ENCODE assay signal across 16 mouse cellular contexts in the genomic region with DNA sequence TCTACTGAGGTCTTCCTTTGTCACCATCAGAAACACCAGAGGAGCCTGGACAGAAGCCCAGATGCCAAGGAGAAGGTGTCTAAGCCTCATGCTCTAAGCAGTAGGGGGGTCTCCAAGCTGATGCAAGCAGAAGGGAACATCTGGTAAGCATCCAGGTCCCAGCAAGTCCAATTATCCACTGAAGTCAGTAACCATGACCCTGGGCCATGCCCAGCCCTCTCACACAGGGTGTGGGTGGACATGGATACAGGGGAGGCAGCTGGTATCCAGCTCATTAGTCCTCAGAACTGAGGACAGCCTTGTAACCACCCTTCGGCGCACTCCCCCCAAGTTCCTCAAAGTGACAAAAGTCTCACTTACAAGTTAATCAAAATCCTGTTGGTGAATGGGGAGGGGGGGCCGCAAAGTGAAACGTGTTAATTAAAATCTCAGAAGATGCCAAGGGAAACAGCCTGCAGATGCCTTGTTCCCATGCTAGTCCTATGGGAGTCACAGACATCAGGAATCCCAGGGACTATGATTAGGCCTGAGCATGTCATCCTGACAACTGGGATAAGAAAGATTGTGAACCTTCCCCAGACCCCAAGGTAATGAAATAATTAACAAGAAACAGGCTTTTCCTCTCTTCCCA. TPM values are rescaled to one million over a fixed set of nuclear protein-coding genes. Genes with fewer than 3 reads are reported as not detected.
DNase-seq lines count a peak whose midpoint lies in the region; ATAC-seq lines count a peak whose summit lies in the region.
"Had no signal": no experiment of that assay in that cellular context is flagged by ENCODE, and none has a peak within 500 bp of the region (broad histone marks: within the 10 kb centered on the region; RNA-seq: fewer than 3 reads in every experiment).

No protein-coding gene starts in this region.

- no peak overlapping the region for H3K9ac ChIP-seq in kidney, embryonic 15.5 days
- H3K9ac ChIP-seq in forebrain, embryonic 15.5 days (replicated peaks), result no peak overlapping the region
- no peak overlapping the region for H3K9ac ChIP-seq in limb, embryonic 13.5 days
- H3K9ac ChIP-seq: limb, embryonic 12.5 days had no signal

- no peaks in the 10 kb centered on the region for H3K9me3 ChIP-seq in kidney, embryonic 15.5 days (replicated peaks)
- no peaks in the 10 kb centered on the region for H3K9me3 ChIP-seq in forebrain, embryonic 15.5 days
- H3K9me3 ChIP-seq in limb, embryonic 13.5 days, result no peaks in the 10 kb centered on the region
- H3K9me3 ChIP-seq: limb, embryonic 12.5 days had no signal

- intact Hi-C loops in gastrocnemius, postnatal 14 days (cut with DNase I; ENCODE audit: low total_unique reads), result no loop called here
- intact Hi-C loops in heart, postnatal 25 days (cut with DNase I), result no loop called here

- H3K4me3 ChIP-seq in kidney, embryonic 15.5 days (replicated peaks), result no peak overlapping the region
- H3K4me3 ChIP-seq in forebrain, embryonic 15.5 days, result no peak overlapping the region
- no peak overlapping the region for H3K4me3 ChIP-seq in limb, embryonic 13.5 days
- H3K4me3 ChIP-seq: limb, embryonic 12.5 days had no signal

- 44% methylated on average over 4 of the region's 4 CpGs for WGBS in kidney, embryonic 15.5 days
- 38% methylated on average over 4 of the region's 4 CpGs for WGBS in forebrain, embryonic 15.5 days
- WGBS in limb, embryonic 13.5 days, result 43% methylated on average over 4 of the region's 4 CpGs

- DNase-seq in kidney, postnatal 36 days, result no peak
- peak; percentile 52 for DNase-seq in Muller cell, postnatal 12 days (ENCODE audit: inconsistent ontology term)
- no peak for DNase-seq in gastrocnemius, postnatal 14 days
- no peak for DNase-seq in heart, postnatal 25 days (ENCODE audit: low spot score)
- no peak for DNase-seq in frontal cortex, postnatal 25 days (ENCODE audit: low spot score in 2 of 2)
- DNase-seq: adrenal gland, postnatal 36 days; gastrocnemius, postnatal 10 days; kidney, postnatal 25 days; lung, postnatal 4 days; right cerebral cortex, postnatal 4 days had no signal

- H3K4me2 ChIP-seq in kidney, embryonic 15.5 days, result no peak overlapping the region
- H3K4me2 ChIP-seq in forebrain, embryonic 15.5 days (replicated peaks), result no peak overlapping the region
- H3K4me2 ChIP-seq in limb, embryonic 13.5 days (replicated peaks), result no peak overlapping the region
- H3K4me2 ChIP-seq: heart, embryonic 11.5 days; limb, embryonic 12.5 days had no signal

- ATAC-seq in kidney, embryonic 15.5 days (replicated peaks; ENCODE audit: low FRiP score), result peak; percentile 90
- ATAC-seq in forebrain, embryonic 15.5 days (replicated peaks), result peak; percentile 79
- ATAC-seq in limb, embryonic 13.5 days (ENCODE audit: low FRiP score, low read depth), result 0 out of 2 replicates have a peak, but pooled peaks have one; percentile 18

- peaks cover 20% of the 10 kb centered on the region; the same call in 1 of the 2 replicates for H3K4me1 ChIP-seq in kidney, embryonic 15.5 days
- peaks cover 22% of the 10 kb centered on the region for H3K4me1 ChIP-seq in forebrain, embryonic 15.5 days
- H3K4me1 ChIP-seq in limb, embryonic 13.5 days, result no peaks in the 10 kb centered on the region

- H3K27ac ChIP-seq in kidney, embryonic 15.5 days, result 0 out of 2 replicates have a peak overlapping the region, but pooled peaks have one; percentile 20
- peak overlapping the region; percentile 41 for H3K27ac ChIP-seq in forebrain, embryonic 15.5 days (replicated peaks)
- H3K27ac ChIP-seq in limb, embryonic 13.5 days, result no peak overlapping the region
- H3K27ac ChIP-seq: limb, embryonic 12.5 days had no signal

- no peaks in the 10 kb centered on the region for H3K36me3 ChIP-seq in kidney, embryonic 15.5 days
- no peaks in the 10 kb centered on the region for H3K36me3 ChIP-seq in forebrain, embryonic 15.5 days
- no peaks in the 10 kb centered on the region for H3K36me3 ChIP-seq in limb, embryonic 13.5 days
- H3K36me3 ChIP-seq: limb, embryonic 12.5 days had no signal

- H3K27me3 ChIP-seq in kidney, embryonic 15.5 days, result no peaks in the 10 kb centered on the region
- no peaks in the 10 kb centered on the region for H3K27me3 ChIP-seq in forebrain, embryonic 15.5 days
- H3K27me3 ChIP-seq in limb, embryonic 13.5 days, result no peaks in the 10 kb centered on the region
- H3K27me3 ChIP-seq: limb, embryonic 12.5 days had no signal

RNA-seq across cellular contexts. Expression of gene Smim20, which starts 17.3 kb away (rescaled TPM):
- polyA plus RNA-seq in kidney, embryonic 15.5 days (2015; fragmentation: Nextera tagmentation; extraction: Ambion mirVana), result 82.0 and 82.7 TPM in 2 replicates
- polyA plus RNA-seq in forebrain, embryonic 15.5 days (2015; fragmentation: Nextera tagmentation; extraction: Ambion mirVana), result 59.9 and 65.8 TPM in 2 replicates
- polyA plus RNA-seq in limb, embryonic 13.5 days (2015; fragmentation: Nextera tagmentation; extraction: Ambion mirVana), result 78.0 and 88.5 TPM in 2 replicates
- total RNA-seq in gastrocnemius, postnatal 14 days (2021), result 10 to 100 TPM; 75.4 to 80.1 TPM
- total RNA-seq in heart, postnatal 25 days (2021), result 100 to 1,000 TPM in 1 of 2 experiments, 10 to 100 TPM in 1; 97.7 to 102 TPM

RNA-seq across cellular contexts. Expression of gene Sel1l3, which starts 35.8 kb away (rescaled TPM):
- 19.0 and 20.1 TPM in 2 replicates for polyA plus RNA-seq in kidney, embryonic 15.5 days (2015; fragmentation: Nextera tagmentation; extraction: Ambion mirVana)
- 11.0 and 11.4 TPM in 2 replicates for polyA plus RNA-seq in forebrain, embryonic 15.5 days (2015; fragmentation: Nextera tagmentation; extraction: Ambion mirVana)
- polyA plus RNA-seq in limb, embryonic 13.5 days (2015; fragmentation: Nextera tagmentation; extraction: Ambion mirVana), result 2.1 and 2.6 TPM in 2 replicates
- total RNA-seq in gastrocnemius, postnatal 14 days (2021), result 10 to 100 TPM; 65.3 to 75.4 TPM
- total RNA-seq in heart, postnatal 25 days (2021), result 1 to 10 TPM; 1.7 to 2.0 TPM
- polyA plus RNA-seq: C2C12 had no signal

Comparison
In these comparisons a context has a peak if more than half of its experiments do, and no peak if none do; other contexts are left out.
1. ATAC-seq: peak in every context shown above with its lines; median percentile 90 in kidney, embryonic 15.5 days; 79 in forebrain, embryonic 15.5 days; 18 in limb, embryonic 13.5 days.